Mouse (Mus musculus) NIH3T3 (cell line): ENCODE results near the gene Nlrc5.

Experiments used
- DNase-seq: peaks from one replicate; pipeline ENCODE4 v3.0.0-alpha.2; 2012; ENCODE audit warnings: low read depth

Gene Nlrc5

GRCm38 (mm10) chr8:94470794-94471193 lies 36.6 kb downstream of the Nlrc5 start:
- DNase-seq, result peak; percentile 20

- no peak for DNase-seq
These were observed 37.1 kb downstream of the Nlrc5 start for GRCm38 (mm10) chr8:94471281-94471680.

GRCm38 (mm10) chr8:94472741-94473140 lies 38.6 kb downstream of the Nlrc5 start:
- DNase-seq, result no peak

GRCm38 (mm10) chr8:94473431-94473830 lies 39.3 kb downstream of the Nlrc5 start:
- no peak for DNase-seq

GRCm38 (mm10) chr8:94475786-94476185 lies 41.6 kb downstream of the Nlrc5 start:
- DNase-seq, result no peak

- no peak for DNase-seq
These were observed 42.7 kb downstream of the Nlrc5 start for GRCm38 (mm10) chr8:94476846-94477245.

GRCm38 (mm10) chr8:94482051-94482450 lies 47.9 kb downstream of the Nlrc5 start:
- DNase-seq, result peak; percentile 49

- peak; percentile 49 for DNase-seq
These were observed 51.1 kb downstream of the Nlrc5 start for GRCm38 (mm10) chr8:94485288-94485687.

GRCm38 (mm10) chr8:94485882-94486281 lies 51.7 kb downstream of the Nlrc5 start:
- peak; percentile 87 for DNase-seq

- DNase-seq, result no peak
These were observed 53.9 kb downstream of the Nlrc5 start for GRCm38 (mm10) chr8:94488016-94488415.

GRCm38 (mm10) chr8:94489809-94490483 lies 55.8 kb downstream of the Nlrc5 start:
- no peak for DNase-seq

GRCm38 (mm10) chr8:94492021-94492681 lies 58.0 kb downstream of the Nlrc5 start:
- DNase-seq, result peak; percentile 91

GRCm38 (mm10) chr8:94493240-94493639 lies 59.1 kb downstream of the Nlrc5 start:
- peak; percentile 68 for DNase-seq

- no peak for DNase-seq
These were observed 81.5 kb downstream of the Nlrc5 start for GRCm38 (mm10) chr8:94515430-94516208.

GRCm38 (mm10) chr8:94516209-94516593 lies 82.0 kb downstream of the Nlrc5 start:
- DNase-seq, result peak; percentile 40

GRCm38 (mm10) chr8:94516766-94517165 lies 82.6 kb downstream of the Nlrc5 start:
- DNase-seq, result peak; percentile 85

GRCm38 (mm10) chr8:94518331-94518730 lies 84.2 kb downstream of the Nlrc5 start:
- DNase-seq, result no peak

- no peak for DNase-seq
These were observed 84.9 kb downstream of the Nlrc5 start for GRCm38 (mm10) chr8:94519021-94519420.

- DNase-seq, result no peak
These were observed 87.3 kb downstream of the Nlrc5 start for GRCm38 (mm10) chr8:94521481-94521880.

GRCm38 (mm10) chr8:94522482-94522881 lies 88.3 kb downstream of the Nlrc5 start:
- DNase-seq, result no peak

GRCm38 (mm10) chr8:94524554-94524953 lies 90.4 kb downstream of the Nlrc5 start:
- DNase-seq, result no peak

- no peak for DNase-seq
These were observed 93.0 kb downstream of the Nlrc5 start for GRCm38 (mm10) chr8:94527178-94527577.

- DNase-seq, result peak; percentile 87
These were observed 94.1 kb downstream of the Nlrc5 start for GRCm38 (mm10) chr8:94528245-94528644.
